Mouse (Mus musculus) cerebellum, adult 2 months (tissue): ENCODE data around the gene Zfp619.

Experiments
- CTCF ChIP-seq: fragments of 200-500 bp; IDR thresholded peaks from 2 replicates; pipeline ENCODE4 v1.5.1; 2011; ENCODE audit warnings: low read depth, mild to moderate bottlenecking, control low read depth, low read length, moderate library complexity, borderline replicate concordance; ENCODE audit not compliant: insufficient read depth
- POLR2A ChIP-seq: fragments of 200-500 bp; IDR thresholded peaks from 2 replicates; pipeline ENCODE4 v1.6.1; 2011; ENCODE audit warnings: low read length, control low read depth, borderline replicate concordance; ENCODE audit not compliant: insufficient read depth

DNA sequence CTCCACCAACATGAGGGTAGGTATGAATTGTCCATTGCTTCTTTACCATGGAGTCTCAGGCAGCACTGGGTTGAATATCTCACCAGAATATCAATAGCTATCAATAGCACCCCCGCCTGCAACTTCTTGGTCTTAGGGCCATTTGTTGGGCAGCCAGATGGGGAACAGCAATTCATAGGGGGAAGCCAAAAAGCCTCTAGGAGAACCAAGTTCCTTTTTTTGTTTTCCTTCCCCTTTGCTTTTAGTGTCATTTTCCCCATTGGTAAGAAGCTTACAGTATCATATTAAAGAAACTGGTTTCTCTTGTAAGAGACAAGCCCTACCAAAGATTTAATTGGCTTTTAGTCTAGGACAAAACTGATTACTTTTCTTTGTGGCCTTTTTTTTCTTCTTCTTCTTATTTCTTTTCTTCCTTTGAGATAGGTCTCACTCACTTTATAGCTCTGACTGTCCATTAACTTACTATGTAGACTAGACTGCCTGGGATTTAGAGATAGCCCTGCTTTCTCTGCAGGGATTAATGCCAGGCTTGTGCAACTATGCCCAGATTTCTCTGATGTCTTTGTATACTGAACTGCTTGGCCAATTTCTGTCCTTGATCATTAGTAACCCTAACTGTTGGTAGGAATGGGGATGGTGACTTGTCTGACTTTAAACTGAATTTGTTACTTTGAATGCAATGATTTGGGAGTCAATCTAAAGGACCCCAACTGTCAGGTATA, 6.3 kb downstream of the Zfp619 start:
- TF ChIP-seq POLR2A: no peak
- TF ChIP-seq CTCF: no peak
